11 mouse cellular contexts compared by ENCODE assay signal in genomic region chr4:114549487-114549886, GRCm38 (mm10).
"Had no signal": no experiment of that assay in that cellular context is flagged by ENCODE, and none has a peak within 500 bp of the region (broad histone marks: within the 10 kb centered on the region; RNA-seq: fewer than 3 reads in every experiment).

No protein-coding gene starts in this region.

- H3K4me3 ChIP-seq: limb, embryonic 15.5 days; lung, embryonic 15.5 days; midbrain, embryonic 13.5 days had no signal

- H3K9ac ChIP-seq: limb, embryonic 15.5 days; lung, embryonic 15.5 days; midbrain, embryonic 13.5 days had no signal

- H3K36me3 ChIP-seq: limb, embryonic 15.5 days; lung, embryonic 15.5 days; midbrain, embryonic 13.5 days had no signal

- DNase-seq: kidney, adult 8-10 months; kidney, postnatal 25 days; layer of hippocampus, adult 9-11 months; lung, postnatal 14 days; right cerebral cortex, postnatal 14 days; thymus, postnatal 14 days had no signal

- H3K27me3 ChIP-seq: lung, embryonic 15.5 days; midbrain, embryonic 13.5 days had no signal

- ATAC-seq: intestine, postnatal 0 days; midbrain, embryonic 13.5 days had no signal

- H3K4me2 ChIP-seq: limb, embryonic 15.5 days; lung, embryonic 15.5 days; midbrain, embryonic 13.5 days had no signal

- H3K9me3 ChIP-seq: limb, embryonic 15.5 days; lung, embryonic 15.5 days; midbrain, embryonic 13.5 days had no signal

- H3K27ac ChIP-seq: limb, embryonic 15.5 days; lung, embryonic 15.5 days; macrophage; midbrain, embryonic 13.5 days had no signal
